Mouse (Mus musculus): ENCODE data around the gene Vamp1. TPM values are rescaled to one million over a fixed set of nuclear protein-coding genes. Genes with fewer than 3 reads are reported as not detected.

Gene Vamp1
- polyA plus RNA-seq, 1 experiment from 2014 or later = 21.2 TPM

GRCm38 (mm10) chr6:125233816-125234519 is 18.6 kb downstream of the Vamp1 start:
- no peak overlapping the region for H3K4me2 ChIP-seq (ENCODE audit: low read length)
- no peak overlapping the region for H3K4me3 ChIP-seq (ENCODE audit: low read depth, low read length)
- H3K27ac ChIP-seq (ENCODE audit: low read length) = no peak overlapping the region
- H3K9ac ChIP-seq (ENCODE audit: low read depth, low read length) = no peak overlapping the region
- no peaks in the 10 kb centered on the region for H3K9me3 ChIP-seq (replicated peaks; ENCODE audit: control insufficient read depth, low read length, poor library complexity, severe bottlenecking)
- H3K4me1 ChIP-seq (ENCODE audit: control insufficient read depth, insufficient read depth, low read length) = peaks cover 20% of the 10 kb centered on the region
- H3K36me3 ChIP-seq (ENCODE audit: control insufficient read depth, insufficient read depth, low read length) = no peaks in the 10 kb centered on the region
- H3K27me3 ChIP-seq (ENCODE audit: control insufficient read depth, insufficient read depth, low read depth, low read length) = no peaks in the 10 kb centered on the region
- 65% methylated on average over 7 of the region's 7 CpGs for WGBS
- ATAC-seq = no peak

DNA sequence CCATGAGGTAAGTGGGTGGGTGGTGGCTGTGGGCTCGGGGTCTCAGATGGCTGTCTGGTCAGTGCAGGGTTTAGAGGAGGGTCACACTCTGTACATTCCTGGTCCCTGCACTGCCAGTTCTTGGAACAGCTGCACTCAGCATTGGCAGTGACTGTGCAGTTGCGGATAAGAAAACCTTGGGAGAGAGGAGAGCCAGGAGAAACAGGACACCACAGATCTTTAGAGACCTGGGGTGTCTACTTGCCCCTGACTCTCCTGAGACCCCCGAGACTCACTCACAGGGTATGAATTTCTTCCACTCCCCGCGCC is 19.1 kb downstream of the Vamp1 start:
- H3K9ac ChIP-seq (ENCODE audit: low read depth, low read length) = no peak overlapping the region
- ATAC-seq = no peak
- no peaks in the 10 kb centered on the region for H3K9me3 ChIP-seq (replicated peaks; ENCODE audit: control insufficient read depth, low read length, poor library complexity, severe bottlenecking)
- H3K4me3 ChIP-seq (ENCODE audit: low read depth, low read length) = no peak overlapping the region
- peaks cover 20% of the 10 kb centered on the region for H3K4me1 ChIP-seq (ENCODE audit: control insufficient read depth, insufficient read depth, low read length)
- no peaks in the 10 kb centered on the region for H3K27me3 ChIP-seq (ENCODE audit: control insufficient read depth, insufficient read depth, low read depth, low read length)
- no peak overlapping the region for H3K4me2 ChIP-seq (ENCODE audit: low read length)
- H3K36me3 ChIP-seq (ENCODE audit: control insufficient read depth, insufficient read depth, low read length) = no peaks in the 10 kb centered on the region
- 87% methylated on average over 5 of the region's 5 CpGs for WGBS
- no peak overlapping the region for H3K27ac ChIP-seq (ENCODE audit: low read length)

DNA sequence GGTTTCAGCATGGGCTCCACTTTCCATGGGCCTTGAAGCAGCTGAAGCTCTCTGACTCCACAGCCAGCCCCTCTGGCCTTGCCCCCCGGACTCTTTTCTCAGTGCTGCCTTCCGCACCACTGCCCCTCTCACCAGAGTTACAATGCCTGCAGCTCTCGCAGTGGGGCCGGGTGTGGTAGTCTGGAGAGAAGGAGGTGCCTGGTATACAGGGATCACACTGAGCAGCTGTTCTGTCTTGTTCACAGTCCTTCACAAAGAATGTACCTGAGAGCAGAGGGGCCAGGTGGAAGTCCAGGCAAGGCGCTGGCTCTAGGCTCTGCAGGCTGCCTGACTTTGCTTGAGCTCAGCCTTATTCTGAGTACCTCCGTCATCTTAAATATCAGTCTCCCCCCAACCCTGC is 21.0 kb downstream of the Vamp1 start:
- Histone ChIP-seq H3K4me2 (ENCODE audit: low read length) (no peak overlapping the region), H3K4me1 (ENCODE audit: control insufficient read depth, insufficient read depth, low read length) (peaks cover 9% of the 10 kb centered on the region), H3K36me3 (ENCODE audit: control insufficient read depth, insufficient read depth, low read length) (no peaks in the 10 kb centered on the region), H3K9ac (ENCODE audit: low read depth, low read length) (no peak overlapping the region), H3K27ac (ENCODE audit: low read length) (no peak overlapping the region), H3K27me3 (ENCODE audit: control insufficient read depth, insufficient read depth, low read depth, low read length) (no peaks in the 10 kb centered on the region), H3K4me3 (ENCODE audit: low read depth, low read length) (no peak overlapping the region), H3K9me3 (replicated peaks; ENCODE audit: control insufficient read depth, low read length, poor library complexity, severe bottlenecking) (no peaks in the 10 kb centered on the region)
- 54% methylated on average over 6 of the region's 6 CpGs for WGBS
- ATAC-seq = no peak

GRCm38 (mm10) chr6:125236782-125237181 is 21.4 kb downstream of the Vamp1 start, which contains the start of gene Cd27:
Gene Cd27, minus strand, starts transcription at chr6:125237010.
- Histone ChIP-seq H3K4me1 (ENCODE audit: control insufficient read depth, insufficient read depth, low read length) (peaks cover 4% of the 10 kb centered on the region), H3K27me3 (ENCODE audit: control insufficient read depth, insufficient read depth, low read depth, low read length) (no peaks in the 10 kb centered on the region), H3K36me3 (ENCODE audit: control insufficient read depth, insufficient read depth, low read length) (no peaks in the 10 kb centered on the region), H3K27ac (ENCODE audit: low read length) (no peak within 1 kb of the TSS), H3K9me3 (replicated peaks; ENCODE audit: control insufficient read depth, low read length, poor library complexity, severe bottlenecking) (no peaks in the 10 kb centered on the region), H3K4me3 (ENCODE audit: low read depth, low read length) (no peak within 1 kb of the TSS), H3K4me2 (ENCODE audit: low read length) (no peak within 1 kb of the TSS), H3K9ac (ENCODE audit: low read depth, low read length) (no peak within 1 kb of the TSS)
- 27% methylated on average over 6 of the region's 6 CpGs for WGBS
- ATAC-seq = no peak

- no peak overlapping the region for H3K4me2 ChIP-seq (ENCODE audit: low read length)
- no peaks in the 10 kb centered on the region for H3K9me3 ChIP-seq (replicated peaks; ENCODE audit: control insufficient read depth, low read length, poor library complexity, severe bottlenecking)
- H3K27ac ChIP-seq (ENCODE audit: low read length) = no peak overlapping the region
- 87% methylated on average over 4 of the region's 4 CpGs for WGBS
- H3K4me3 ChIP-seq (ENCODE audit: low read depth, low read length) = no peak overlapping the region
- ATAC-seq = no peak
- H3K9ac ChIP-seq (ENCODE audit: low read depth, low read length) = no peak overlapping the region
- no peaks in the 10 kb centered on the region for H3K27me3 ChIP-seq (ENCODE audit: control insufficient read depth, insufficient read depth, low read depth, low read length)
- H3K36me3 ChIP-seq (ENCODE audit: control insufficient read depth, insufficient read depth, low read length) = no peaks in the 10 kb centered on the region
- no peaks in the 10 kb centered on the region for H3K4me1 ChIP-seq (ENCODE audit: control insufficient read depth, insufficient read depth, low read length)
Observed at GRCm38 (mm10) chr6:125237421-125237820, 22.1 kb downstream of the Vamp1 start.

- H3K27ac ChIP-seq (ENCODE audit: low read length) = no peak overlapping the region
- H3K4me1 ChIP-seq (ENCODE audit: control insufficient read depth, insufficient read depth, low read length) = no peaks in the 10 kb centered on the region
- 87% methylated on average over 6 of the region's 6 CpGs for WGBS
- ATAC-seq = no peak
- H3K27me3 ChIP-seq (ENCODE audit: control insufficient read depth, insufficient read depth, low read depth, low read length) = no peaks in the 10 kb centered on the region
- no peak overlapping the region for H3K4me2 ChIP-seq (ENCODE audit: low read length)
- no peaks in the 10 kb centered on the region for H3K36me3 ChIP-seq (ENCODE audit: control insufficient read depth, insufficient read depth, low read length)
- no peaks in the 10 kb centered on the region for H3K9me3 ChIP-seq (replicated peaks; ENCODE audit: control insufficient read depth, low read length, poor library complexity, severe bottlenecking)
- H3K4me3 ChIP-seq (ENCODE audit: low read depth, low read length) = no peak overlapping the region
- no peak overlapping the region for H3K9ac ChIP-seq (ENCODE audit: low read depth, low read length)
Observed at GRCm38 (mm10) chr6:125238396-125238795, 23.0 kb downstream of the Vamp1 start.

DNA sequence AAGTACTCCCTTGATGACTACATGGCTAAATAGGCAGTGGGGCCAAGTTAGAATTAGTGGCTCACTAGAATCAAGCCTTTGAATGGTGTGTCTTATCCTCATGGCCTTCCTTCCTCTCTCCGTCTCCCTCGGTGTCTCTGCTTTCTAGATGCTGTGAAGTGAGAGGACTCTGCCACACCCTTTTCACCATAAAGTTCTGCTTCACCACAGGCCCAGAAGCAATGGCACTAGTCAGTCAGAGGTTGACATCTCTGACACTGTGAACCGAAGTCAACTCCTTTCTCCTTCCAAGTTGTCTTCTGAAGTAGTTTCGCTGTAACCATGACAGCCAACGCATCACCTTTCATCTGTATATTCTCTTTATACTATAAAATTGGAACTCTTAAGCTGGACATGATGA is 24.2 kb downstream of the Vamp1 start:
- Histone ChIP-seq H3K4me2 (ENCODE audit: low read length) (no peak overlapping the region), H3K27me3 (ENCODE audit: control insufficient read depth, insufficient read depth, low read depth, low read length) (no peaks in the 10 kb centered on the region), H3K36me3 (ENCODE audit: control insufficient read depth, insufficient read depth, low read length) (no peaks in the 10 kb centered on the region), H3K4me3 (ENCODE audit: low read depth, low read length) (no peak overlapping the region), H3K9me3 (replicated peaks; ENCODE audit: control insufficient read depth, low read length, poor library complexity, severe bottlenecking) (no peaks in the 10 kb centered on the region), H3K4me1 (ENCODE audit: control insufficient read depth, insufficient read depth, low read length) (no peaks in the 10 kb centered on the region), H3K9ac (ENCODE audit: low read depth, low read length) (no peak overlapping the region), H3K27ac (ENCODE audit: low read length) (no peak overlapping the region)
- no peak for ATAC-seq
- WGBS = 92% methylated on average over 5 of the region's 5 CpGs

GRCm38 (mm10) chr6:125240617-125241016 is 25.3 kb downstream of the Vamp1 start:
- no peaks in the 10 kb centered on the region for H3K27me3 ChIP-seq (ENCODE audit: control insufficient read depth, insufficient read depth, low read depth, low read length)
- WGBS = 87% methylated on average over 5 of the region's 5 CpGs
- H3K4me1 ChIP-seq (ENCODE audit: control insufficient read depth, insufficient read depth, low read length) = no peaks in the 10 kb centered on the region
- no peak overlapping the region for H3K4me2 ChIP-seq (ENCODE audit: low read length)
- no peaks in the 10 kb centered on the region for H3K36me3 ChIP-seq (ENCODE audit: control insufficient read depth, insufficient read depth, low read length)
- no peak overlapping the region for H3K9ac ChIP-seq (ENCODE audit: low read depth, low read length)
- H3K4me3 ChIP-seq (ENCODE audit: low read depth, low read length) = no peak overlapping the region
- no peaks in the 10 kb centered on the region for H3K9me3 ChIP-seq (replicated peaks; ENCODE audit: control insufficient read depth, low read length, poor library complexity, severe bottlenecking)
- no peak overlapping the region for H3K27ac ChIP-seq (ENCODE audit: low read length)
- ATAC-seq = no peak

- H3K9me3 ChIP-seq (replicated peaks; ENCODE audit: control insufficient read depth, low read length, poor library complexity, severe bottlenecking) = no peaks in the 10 kb centered on the region
- ATAC-seq = no peak
- WGBS = 86% methylated on average over 8 of the region's 8 CpGs
Observed at GRCm38 (mm10) chr6:125241566-125241965, 26.2 kb downstream of the Vamp1 start.

More at GRCm38 (mm10) chr6:125241566-125241965, 26.2 kb downstream of the Vamp1 start:
- no peaks in the 10 kb centered on the region for H3K27me3 ChIP-seq (ENCODE audit: control insufficient read depth, insufficient read depth, low read depth, low read length)
- H3K27ac ChIP-seq (ENCODE audit: low read length) = no peak overlapping the region
- no peaks in the 10 kb centered on the region for H3K4me1 ChIP-seq (ENCODE audit: control insufficient read depth, insufficient read depth, low read length)
- no peak overlapping the region for H3K9ac ChIP-seq (ENCODE audit: low read depth, low read length)
- no peak overlapping the region for H3K4me3 ChIP-seq (ENCODE audit: low read depth, low read length)
- H3K36me3 ChIP-seq (ENCODE audit: control insufficient read depth, insufficient read depth, low read length) = no peaks in the 10 kb centered on the region
- H3K4me2 ChIP-seq (ENCODE audit: low read length) = no peak overlapping the region
